Mouse (Mus musculus) adrenal gland, postnatal 10 days (tissue): ENCODE measurements around the gene Rft1. TPM values are rescaled to one million over a fixed set of nuclear protein-coding genes. Genes with fewer than 3 reads are reported as not detected.

Experiments used
- DNase-seq: peaks from one replicate; pipeline ENCODE4 v3.0.0; 2021; ENCODE audit warnings: mixed read lengths
- total RNA-seq, 2 experiments: library from RNA; stranded (reverse); gene quantifications; 2 replicates each; pipeline ENCODE4 v1.2.3; 2021

Gene Rft1
- total RNA-seq, 2 experiments from 2014 or later, result 21.2 to 24.2 TPM

DNA sequence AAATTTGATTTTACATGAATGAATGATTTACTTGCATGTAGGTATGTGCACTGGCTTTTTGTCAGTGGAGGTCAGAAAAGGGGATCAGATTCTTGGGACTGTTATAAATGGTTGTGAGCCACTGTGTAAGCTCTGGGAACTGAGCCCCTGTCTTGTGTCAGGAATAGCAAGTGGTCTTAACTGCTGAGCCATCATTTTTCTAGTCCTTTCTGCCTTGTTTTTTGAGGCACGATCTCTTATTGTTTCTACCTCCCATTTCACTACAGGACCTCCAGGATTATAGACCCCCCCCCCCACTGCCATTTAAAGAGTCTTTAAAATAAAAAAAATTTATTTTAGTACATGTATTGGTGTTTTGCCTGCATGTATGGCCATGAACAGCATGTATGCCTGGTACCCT is 67.7 kb downstream of the Rft1 start:
- DNase-seq, result no peak

DNA sequence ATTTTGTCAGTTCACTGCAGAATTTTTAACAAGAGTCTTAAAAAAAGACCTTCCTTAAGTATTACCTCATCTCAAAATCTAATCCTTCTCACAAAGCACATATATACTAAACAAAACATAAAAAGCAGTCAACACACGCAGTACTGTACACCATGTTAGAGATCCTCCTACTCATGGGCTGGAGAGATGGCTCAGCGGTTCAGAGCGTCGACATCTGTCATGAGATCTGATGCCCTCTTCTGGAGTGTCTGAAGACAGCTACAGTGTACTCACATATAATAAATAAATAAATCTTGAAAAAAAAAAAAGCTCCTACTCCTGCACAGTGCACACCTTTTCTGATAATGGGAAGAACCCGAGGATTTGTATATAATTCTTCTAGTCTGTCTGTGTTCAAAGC is 68.2 kb downstream of the Rft1 start:
- no peak for DNase-seq

DNA sequence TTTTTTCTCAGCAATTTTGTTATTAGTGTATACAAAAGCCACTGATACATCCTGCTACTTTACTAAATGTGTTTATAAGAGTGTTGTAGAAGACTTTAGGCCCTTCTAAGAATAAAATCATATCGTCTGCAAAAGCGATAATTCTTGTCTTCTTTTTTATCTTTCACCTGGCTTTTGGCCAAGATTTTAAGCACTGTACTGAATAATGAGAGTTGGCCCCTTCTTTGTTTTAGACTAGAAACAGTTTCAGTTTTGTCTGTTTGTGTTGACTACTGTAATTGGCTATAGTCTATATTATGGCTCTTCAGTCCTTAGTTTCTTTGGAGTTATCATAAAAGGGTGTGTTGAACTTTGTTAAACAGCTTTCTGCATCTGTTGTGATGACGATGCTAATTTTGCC is 77.7 kb downstream of the Rft1 start:
- no peak for DNase-seq

DNA sequence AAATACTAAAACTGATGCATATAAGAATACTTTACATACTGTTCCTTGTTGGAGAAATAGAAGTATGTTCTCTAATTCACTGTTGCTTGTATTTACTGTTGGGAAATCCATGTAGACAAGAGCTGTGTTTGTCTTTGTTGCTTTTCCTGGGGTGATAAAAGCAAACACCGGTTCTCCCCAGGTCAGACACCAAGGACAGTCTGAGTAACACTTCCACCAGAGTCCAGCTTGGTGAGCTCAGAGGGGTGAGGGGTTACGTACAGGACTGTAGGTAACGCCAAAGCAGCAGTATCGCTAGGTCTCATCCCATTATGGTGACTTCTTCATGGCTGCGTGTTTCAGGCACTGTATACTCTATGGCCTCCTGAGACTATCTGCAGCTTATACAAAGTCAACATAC is 80.5 kb downstream of the Rft1 start:
- DNase-seq, result no peak

DNA sequence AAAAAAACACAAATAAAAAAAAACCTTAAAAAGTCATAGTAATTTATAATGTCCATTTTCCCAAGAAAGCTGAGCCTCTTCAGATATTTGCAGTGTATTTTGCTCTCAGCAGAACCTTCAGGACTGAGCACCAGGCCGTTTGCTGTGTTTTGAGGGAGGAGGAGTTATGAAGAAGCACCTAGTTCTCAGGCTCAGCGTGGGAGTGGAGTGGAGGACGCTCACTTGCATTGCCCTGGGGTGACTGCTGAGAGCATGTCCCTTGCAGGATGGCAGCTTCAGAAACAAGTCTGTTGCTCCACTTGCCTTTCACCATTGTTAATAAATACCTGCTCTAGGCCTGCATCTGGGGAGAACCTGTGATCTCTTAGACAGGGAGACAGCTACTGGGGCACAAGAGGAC is 81.7 kb downstream of the Rft1 start:
- no peak for DNase-seq

DNA sequence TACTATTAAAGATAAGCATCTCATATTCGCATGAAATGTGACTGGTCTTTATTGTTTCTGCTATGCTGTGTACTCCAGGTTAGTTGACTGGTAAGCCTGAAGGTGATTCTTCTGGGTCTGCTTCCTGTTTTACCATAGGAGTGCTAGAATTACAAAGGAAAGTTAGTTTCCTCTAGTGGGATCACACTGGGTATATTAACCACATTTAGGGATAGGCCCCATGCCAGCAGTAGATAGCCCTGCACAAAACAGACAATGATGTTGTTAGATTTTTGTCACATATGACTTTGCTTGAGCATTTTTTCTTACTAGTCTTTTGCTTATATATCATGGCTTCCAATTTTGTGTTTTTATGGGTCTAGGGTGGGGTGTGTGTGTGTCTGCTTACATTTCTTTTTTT is 82.3 kb downstream of the Rft1 start:
- DNase-seq, result no peak

Other genes starting within 250 kb of the Rft1 start
- gene Dcp1a, start 174.8 kb upstream of the Rft1 start, total RNA-seq, result 10 to 100 TPM; 20.8 to 24.6 TPM
- 10 to 100 TPM; 11.5 to 17.3 TPM for gene Cacna1d, start 162.9 kb upstream of the Rft1 start, total RNA-seq
- 100 to 1,000 TPM; 790 to 884 TPM for gene Tkt, start 106.0 kb upstream of the Rft1 start, total RNA-seq
- gene Prkcd, start 28.1 kb upstream of the Rft1 start, total RNA-seq, result 100 to 1,000 TPM in 1 of 2 experiments, 10 to 100 TPM in 1; 80.9 to 129 TPM
- gene Sfmbt1, start 60.5 kb downstream of the Rft1 start, total RNA-seq, result 10 to 100 TPM; 24.9 to 25.5 TPM
- gene Tmem110, start 171.2 kb downstream of the Rft1 start, total RNA-seq, result 10 to 100 TPM; 23.2 to 27.1 TPM
- gene Mustn1, start 224.8 kb downstream of the Rft1 start, total RNA-seq, result 10 to 100 TPM; 11.1 to 11.6 TPM
- gene Itih4, start 232.1 kb downstream of the Rft1 start, total RNA-seq, result 100 to 1,000 TPM; 167 to 428 TPM